Mouse (Mus musculus) midbrain, embryonic 16.5 days (tissue): ENCODE data around the gene Colq. TPM values are rescaled to one million over a fixed set of nuclear protein-coding genes. Genes with fewer than 3 reads are reported as not detected.

ENCODE experiments used
- ATAC-seq: fragments of 200-750 bp; cut with Nextera tagmentation; 2 replicates; pipeline ENCODE4 v1.8.0; 2017; ENCODE audit warnings: moderate TSS enrichment
- H3K27ac ChIP-seq: fragments of 300-500 bp; sonication (generic); 2 replicates; pipeline ENCODE4 v1.5.1; 2014; ENCODE audit warnings: mild to moderate bottlenecking, low read length, mixed read lengths
- H3K27me3 ChIP-seq: fragments of 300-500 bp; sonication (generic); 2 replicates; pipeline ENCODE4 v1.6.1; 2014; ENCODE audit warnings: low read depth, low read length, mixed read lengths; ENCODE audit not compliant: control insufficient read depth, insufficient read depth
- H3K36me3 ChIP-seq: fragments of 300-500 bp; sonication (generic); 2 replicates; pipeline ENCODE4 v1.6.1; 2014; ENCODE audit warnings: mild to moderate bottlenecking, low read length, moderate library complexity, mixed read lengths; ENCODE audit not compliant: control insufficient read depth, insufficient read depth
- H3K4me1 ChIP-seq: fragments of 300-500 bp; sonication (generic); 2 replicates; pipeline ENCODE4 v1.6.1; 2014; ENCODE audit warnings: mild to moderate bottlenecking, low read length, mixed read lengths; ENCODE audit not compliant: control insufficient read depth, insufficient read depth
- H3K4me2 ChIP-seq: fragments of 300-500 bp; sonication (generic); 2 replicates; pipeline ENCODE4 v1.6.1; 2014; ENCODE audit warnings: mild to moderate bottlenecking, low read length, mixed read lengths
- H3K4me3 ChIP-seq: fragments of 300-500 bp; sonication (generic); 2 replicates; pipeline ENCODE4 v1.5.1; 2014; ENCODE audit warnings: low read depth, mild to moderate bottlenecking, low read length, moderate library complexity, mixed read lengths
- H3K9ac ChIP-seq: fragments of 300-500 bp; sonication (generic); 2 replicates; pipeline ENCODE4 v1.6.1; 2014; ENCODE audit warnings: low read depth, low read length, mixed read lengths
- H3K9me3 ChIP-seq: fragments of 300-500 bp; sonication (generic); replicated peaks from 2 replicates; pipeline ENCODE4 v1.6.1; 2014; ENCODE audit warnings: mild to moderate bottlenecking, low read length, mixed read lengths; ENCODE audit not compliant: control insufficient read depth, poor library complexity, severe bottlenecking
- WGBS: fragments of 180-500 bp; shearing (Covaris S2); extraction: QIAGEN DNeasy Blood & Tissue Kit; methylation state at CpG from one replicate; pipeline ENCODE4 v1.1.7; 2014; 5-methylcytosine and 5-hydroxymethylcytosine counted together
- polyA plus RNA-seq: library from polyadenylated mRNA; unstranded; fragments of >200 nt; fragmentation: Nextera tagmentation; extraction: Ambion mirVana; gene quantifications from 2 replicates; pipeline ENCODE4 v1.2.1, GENCODE M21; 2015

Colq gene
- polyA plus RNA-seq, 1 experiment from 2014 or later = not detected

GRCm38 (mm10) chr14:31519165-31519564 lies 72.0 kb downstream of the Colq start:
- no peak overlapping the region for H3K4me3 ChIP-seq
- H3K36me3 ChIP-seq = no peaks in the 10 kb centered on the region
- peaks cover 5% of the 10 kb centered on the region; the same call in 1 of the 2 replicates for H3K9me3 ChIP-seq
- H3K27me3 ChIP-seq = no peaks in the 10 kb centered on the region
- no peak overlapping the region for H3K27ac ChIP-seq
- no peak overlapping the region for H3K9ac ChIP-seq
- no peak overlapping the region for H3K4me2 ChIP-seq
- 55% methylated on average over 3 of the region's 3 CpGs for WGBS
- no peak for ATAC-seq
- H3K4me1 ChIP-seq = no peaks in the 10 kb centered on the region

- no peak for ATAC-seq
- Histone ChIP-seq H3K27me3 (no peaks in the 10 kb centered on the region), H3K9me3 (peaks cover 5% of the 10 kb centered on the region; the same call in 1 of the 2 replicates), H3K27ac (no peak overlapping the region), H3K4me3 (no peak overlapping the region), H3K4me2 (no peak overlapping the region), H3K36me3 (no peaks in the 10 kb centered on the region), H3K4me1 (no peaks in the 10 kb centered on the region), H3K9ac (no peak overlapping the region)
- WGBS = 93% methylated on average over 2 of the region's 2 CpGs
Measured at GRCm38 (mm10) chr14:31515895-31516294, 75.2 kb downstream of the Colq start.

GRCm38 (mm10) chr14:31510322-31510721 lies 80.8 kb downstream of the Colq start:
- Histone ChIP-seq H3K27me3 (no peaks in the 10 kb centered on the region), H3K27ac (no peak overlapping the region), H3K4me2 (no peak overlapping the region), H3K4me1 (no peaks in the 10 kb centered on the region), H3K4me3 (no peak overlapping the region), H3K36me3 (peaks cover 23% of the 10 kb centered on the region), H3K9me3 (peaks cover 5% of the 10 kb centered on the region; the same call in 1 of the 2 replicates), H3K9ac (no peak overlapping the region)
- 94% methylated on average over 3 of the region's 3 CpGs for WGBS
- ATAC-seq = no peak

GRCm38 (mm10) chr14:31509911-31510310 lies 81.2 kb downstream of the Colq start:
- Histone ChIP-seq H3K4me2 (no peak overlapping the region), H3K36me3 (peaks cover 23% of the 10 kb centered on the region), H3K9ac (no peak overlapping the region), H3K27me3 (no peaks in the 10 kb centered on the region), H3K4me3 (no peak overlapping the region), H3K9me3 (peaks cover 5% of the 10 kb centered on the region; the same call in 1 of the 2 replicates), H3K27ac (no peak overlapping the region), H3K4me1 (no peaks in the 10 kb centered on the region)
- ATAC-seq = no peak
- 98% methylated on average over 2 of the region's 2 CpGs for WGBS

GRCm38 (mm10) chr14:31506456-31506855 lies 84.7 kb downstream of the Colq start:
- H3K27ac ChIP-seq = no peak overlapping the region
- H3K4me1 ChIP-seq = no peaks in the 10 kb centered on the region
- no peak overlapping the region for H3K4me3 ChIP-seq
- no peaks in the 10 kb centered on the region for H3K9me3 ChIP-seq
- 98% methylated on average over 6 of the region's 6 CpGs for WGBS
- H3K4me2 ChIP-seq = no peak overlapping the region
- no peaks in the 10 kb centered on the region for H3K27me3 ChIP-seq
- no peak overlapping the region for H3K9ac ChIP-seq
- ATAC-seq = no peak
- H3K36me3 ChIP-seq = peaks cover 47% of the 10 kb centered on the region

- H3K4me2 ChIP-seq = no peak overlapping the region
- H3K36me3 ChIP-seq = peaks cover 50% of the 10 kb centered on the region
- no peak for ATAC-seq
- H3K27me3 ChIP-seq = no peaks in the 10 kb centered on the region
- no peak overlapping the region for H3K27ac ChIP-seq
- H3K4me1 ChIP-seq = no peaks in the 10 kb centered on the region
- no peaks in the 10 kb centered on the region for H3K9me3 ChIP-seq
- H3K4me3 ChIP-seq = no peak overlapping the region
- 95% methylated on average over 13 of the region's 13 CpGs for WGBS
- no peak overlapping the region for H3K9ac ChIP-seq
Measured at GRCm38 (mm10) chr14:31503406-31503805, 87.7 kb downstream of the Colq start.

GRCm38 (mm10) chr14:31499526-31499925 lies 91.6 kb downstream of the Colq start:
- Histone ChIP-seq H3K9me3 (no peaks in the 10 kb centered on the region), H3K27me3 (no peaks in the 10 kb centered on the region), H3K27ac (no peak overlapping the region), H3K9ac (no peak overlapping the region), H3K4me2 (no peak overlapping the region), H3K4me3 (no peak overlapping the region), H3K36me3 (peaks cover 28% of the 10 kb centered on the region), H3K4me1 (peaks cover 15% of the 10 kb centered on the region)
- ATAC-seq = no peak
- WGBS = 89% methylated on average over 1 of the region's 1 CpGs

GRCm38 (mm10) chr14:31496241-31496646 lies 94.9 kb downstream of the Colq start:
- no peak for ATAC-seq
- no peaks in the 10 kb centered on the region for H3K9me3 ChIP-seq
- peak overlapping the region; percentile 94; the same call in 1 of the 2 replicates for H3K4me3 ChIP-seq
- no peaks in the 10 kb centered on the region for H3K27me3 ChIP-seq
- no peak overlapping the region for H3K27ac ChIP-seq
- peak overlapping the region; percentile 90; the same call in 1 of the 2 replicates for H3K9ac ChIP-seq
- peaks cover 32% of the 10 kb centered on the region for H3K4me1 ChIP-seq
- peaks cover 7% of the 10 kb centered on the region; the same call in 1 of the 2 replicates for H3K36me3 ChIP-seq
- peak overlapping the region; percentile 69 for H3K4me2 ChIP-seq
- WGBS = 51% methylated on average over 7 of the region's 7 CpGs

- Histone ChIP-seq H3K9me3 (no peaks in the 10 kb centered on the region), H3K36me3 (peaks cover 7% of the 10 kb centered on the region; the same call in 1 of the 2 replicates), H3K4me3 (peak overlapping the region; percentile 94), H3K27ac (no peak overlapping the region), H3K27me3 (no peaks in the 10 kb centered on the region), H3K4me1 (peaks cover 32% of the 10 kb centered on the region), H3K9ac (peak overlapping the region; percentile 90), H3K4me2 (peak overlapping the region; percentile 69)
- no peak for ATAC-seq
- WGBS = 3% methylated on average over 8 of the region's 8 CpGs
Measured at GRCm38 (mm10) chr14:31495538-31495937, 95.6 kb downstream of the Colq start.
